Mouse (Mus musculus) embryonic fibroblast, embryonic 13.5 days (primary cell): ENCODE results near the gene Naf1.

Experiments
- CTCF ChIP-seq: IDR thresholded peaks from 2 replicates; pipeline ENCODE4 v1.5.1; 2011; ENCODE audit warnings: mild to moderate bottlenecking, control low read depth, low read length, moderate library complexity, borderline replicate concordance; ENCODE audit not compliant: insufficient read depth
- POLR2A ChIP-seq: IDR thresholded peaks from 2 replicates; pipeline ENCODE4 v1.6.1; 2011; ENCODE audit warnings: low read depth, mild to moderate bottlenecking, control low read depth, low read length, moderate library complexity

DNA sequence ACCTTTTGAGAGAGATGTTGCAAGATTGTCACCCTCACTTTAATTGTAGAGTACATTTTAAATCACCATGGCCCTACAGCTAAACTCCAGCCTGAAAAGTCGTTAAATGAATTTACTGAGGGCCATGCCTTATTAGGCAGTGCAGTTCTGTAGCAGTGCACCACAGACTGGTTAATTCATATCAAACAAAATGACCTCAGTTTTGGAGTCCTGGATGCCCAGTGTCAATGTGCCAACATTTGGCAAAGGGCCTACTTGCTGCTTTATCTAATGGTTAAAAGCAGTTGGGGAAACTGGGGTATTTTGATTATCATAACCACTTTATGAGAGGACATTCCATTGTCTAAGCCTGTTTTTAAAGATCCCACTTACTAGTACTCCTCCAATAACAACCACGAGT, 31.9 kb downstream of the Naf1 start:
- no peak for TF ChIP-seq CTCF
- no peak for TF ChIP-seq POLR2A
